Mouse (Mus musculus): ENCODE measurements at regions not wholly inside any gene's neighbourhood (a gene's known extent, or its start where the extent isn't known, plus 50 kb on each side); places are given as distances from the start of the nearest gene placed in this dataset.

- TF ChIP-seq CTCF (IDR thresholded peaks at IDR 0.05; ENCODE audit: borderline replicate concordance, insufficient read depth, low read depth, low read length) = no peak
- TF ChIP-seq POLR2A (IDR thresholded peaks at IDR 0.05; ENCODE audit: borderline replicate concordance, insufficient read depth, low read length) = no peak
- H3K4me3 ChIP-seq (replicated peaks; ENCODE audit: insufficient read depth, low read depth, low read length) = no peak overlapping the region
- H3K27me3 ChIP-seq (ENCODE audit: control insufficient read depth, insufficient read depth, low read length) = no peaks in the 10 kb centered on the region
- no peaks in the 10 kb centered on the region for H3K4me1 ChIP-seq (ENCODE audit: control insufficient read depth, insufficient read depth, low read length)
- no peak overlapping the region for H3K27ac ChIP-seq (ENCODE audit: insufficient read depth, low read length)
- 74% methylated on average over 16 of the region's 16 CpGs for WGBS
- DNase-seq = no peak
These were observed 189.6 kb downstream of the Mtx2 start for GRCm38 (mm10) chr2:75014994-75015728.

- Histone ChIP-seq H3K27ac (ENCODE audit: insufficient read depth, low read length) (no peak overlapping the region), H3K27me3 (ENCODE audit: control insufficient read depth, insufficient read depth, low read length) (no peaks in the 10 kb centered on the region), H3K4me3 (replicated peaks; ENCODE audit: insufficient read depth, low read depth, low read length) (no peak overlapping the region), H3K4me1 (ENCODE audit: control insufficient read depth, insufficient read depth, low read length) (no peaks in the 10 kb centered on the region)
- WGBS = 87% methylated on average over 7 of the region's 7 CpGs
- TF ChIP-seq POLR2A (IDR thresholded peaks at IDR 0.05; ENCODE audit: borderline replicate concordance, insufficient read depth, low read length) (no peak), CTCF (IDR thresholded peaks at IDR 0.05; ENCODE audit: borderline replicate concordance, insufficient read depth, low read depth, low read length) (no peak)
- DNase-seq = no peak
These were observed 193.9 kb downstream of the Mtx2 start for GRCm38 (mm10) chr2:75019459-75019858.

DNA sequence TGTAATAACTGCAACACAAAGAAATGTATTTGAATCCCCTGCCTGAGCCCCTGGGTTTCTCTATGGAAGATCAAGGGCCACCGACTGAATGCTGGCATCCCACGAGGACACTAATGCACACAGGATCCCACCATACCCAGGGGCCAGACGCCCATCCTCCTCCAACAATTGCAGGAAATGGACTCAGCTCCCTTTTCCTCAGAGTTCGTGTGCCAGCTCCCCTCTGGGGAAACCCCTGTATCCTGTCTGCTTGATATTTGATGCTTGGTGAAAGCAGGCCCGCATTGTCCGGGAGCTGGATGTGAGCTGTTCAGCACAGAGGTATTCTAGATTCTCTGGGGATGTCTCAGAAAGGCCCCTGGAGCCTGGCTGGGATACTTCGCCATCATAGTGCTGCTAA lies 196.0 kb downstream of the Mtx2 start:
- TF ChIP-seq CTCF (IDR thresholded peaks at IDR 0.05; ENCODE audit: borderline replicate concordance, insufficient read depth, low read depth, low read length) = no peak
- TF ChIP-seq POLR2A (IDR thresholded peaks at IDR 0.05; ENCODE audit: borderline replicate concordance, insufficient read depth, low read length) = no peak
- 69% methylated on average over 7 of the region's 7 CpGs for WGBS
- Histone ChIP-seq H3K4me1 (ENCODE audit: control insufficient read depth, insufficient read depth, low read length) (no peaks in the 10 kb centered on the region), H3K4me3 (replicated peaks; ENCODE audit: insufficient read depth, low read depth, low read length) (no peak overlapping the region), H3K27me3 (ENCODE audit: control insufficient read depth, insufficient read depth, low read length) (no peaks in the 10 kb centered on the region), H3K27ac (ENCODE audit: insufficient read depth, low read length) (no peak overlapping the region)
- no peak for DNase-seq

- DNase-seq = no peak
- no peaks in the 10 kb centered on the region for H3K27me3 ChIP-seq (ENCODE audit: control insufficient read depth, insufficient read depth, low read length)
- 89% methylated on average over 10 of the region's 10 CpGs for WGBS
- H3K27ac ChIP-seq (ENCODE audit: insufficient read depth, low read length) = no peak overlapping the region
- no peak overlapping the region for H3K4me3 ChIP-seq (replicated peaks; ENCODE audit: insufficient read depth, low read depth, low read length)
- TF ChIP-seq CTCF (IDR thresholded peaks at IDR 0.05; ENCODE audit: borderline replicate concordance, insufficient read depth, low read depth, low read length) (no peak), POLR2A (IDR thresholded peaks at IDR 0.05; ENCODE audit: borderline replicate concordance, insufficient read depth, low read length) (no peak)
- H3K4me1 ChIP-seq (ENCODE audit: control insufficient read depth, insufficient read depth, low read length) = no peaks in the 10 kb centered on the region
These were observed 202.5 kb downstream of the Mtx2 start for GRCm38 (mm10) chr2:75028151-75028550.

- no peak overlapping the region for H3K27ac ChIP-seq (ENCODE audit: insufficient read depth, low read length)
- no peaks in the 10 kb centered on the region for H3K4me1 ChIP-seq (ENCODE audit: control insufficient read depth, insufficient read depth, low read length)
- no peaks in the 10 kb centered on the region for H3K27me3 ChIP-seq (ENCODE audit: control insufficient read depth, insufficient read depth, low read length)
- TF ChIP-seq POLR2A (IDR thresholded peaks at IDR 0.05; ENCODE audit: borderline replicate concordance, insufficient read depth, low read length) (no peak), CTCF (IDR thresholded peaks at IDR 0.05; ENCODE audit: borderline replicate concordance, insufficient read depth, low read depth, low read length) (no peak)
- no peak for DNase-seq
- whole genome bisulfite sequencing = 13% methylated on average over 8 of the region's 8 CpGs
- H3K4me3 ChIP-seq (replicated peaks; ENCODE audit: insufficient read depth, low read depth, low read length) = no peak overlapping the region
These were observed 203.6 kb downstream of the Mtx2 start for GRCm38 (mm10) chr2:75029089-75029693.

- Histone ChIP-seq H3K27me3 (ENCODE audit: control insufficient read depth, insufficient read depth, low read length) (no peaks in the 10 kb centered on the region), H3K27ac (ENCODE audit: insufficient read depth, low read length) (no peak overlapping the region), H3K4me1 (ENCODE audit: control insufficient read depth, insufficient read depth, low read length) (no peaks in the 10 kb centered on the region), H3K4me3 (replicated peaks; ENCODE audit: insufficient read depth, low read depth, low read length) (no peak overlapping the region)
- no peak for DNase-seq
- 39% methylated on average over 3 of the region's 3 CpGs for WGBS
- TF ChIP-seq CTCF (IDR thresholded peaks at IDR 0.05; ENCODE audit: borderline replicate concordance, insufficient read depth, low read depth, low read length) (no peak), POLR2A (IDR thresholded peaks at IDR 0.05; ENCODE audit: borderline replicate concordance, insufficient read depth, low read length) (no peak)
These were observed 209.1 kb downstream of the Mtx2 start for GRCm38 (mm10) chr2:75034708-75035107.

- Histone ChIP-seq H3K4me3 (replicated peaks; ENCODE audit: insufficient read depth, low read depth, low read length) (no peak overlapping the region), H3K4me1 (ENCODE audit: control insufficient read depth, insufficient read depth, low read length) (no peaks in the 10 kb centered on the region), H3K27me3 (ENCODE audit: control insufficient read depth, insufficient read depth, low read length) (no peaks in the 10 kb centered on the region; the same call in 1 of the 2 replicates), H3K27ac (ENCODE audit: insufficient read depth, low read length) (no peak overlapping the region)
- TF ChIP-seq POLR2A (IDR thresholded peaks at IDR 0.05; ENCODE audit: borderline replicate concordance, insufficient read depth, low read length) = no peak
- TF ChIP-seq CTCF (IDR thresholded peaks at IDR 0.05; ENCODE audit: borderline replicate concordance, insufficient read depth, low read depth, low read length) = no peak
- WGBS = 62% methylated on average over 3 of the region's 3 CpGs
- DNase-seq = no peak
These were observed 213.5 kb downstream of the Mtx2 start for GRCm38 (mm10) chr2:75039066-75039465.

- 42% methylated on average over 6 of the region's 6 CpGs for WGBS
- TF ChIP-seq CTCF (IDR thresholded peaks at IDR 0.05; ENCODE audit: borderline replicate concordance, insufficient read depth, low read depth, low read length) = no peak
- TF ChIP-seq POLR2A (IDR thresholded peaks at IDR 0.05; ENCODE audit: borderline replicate concordance, insufficient read depth, low read length) = no peak
- Histone ChIP-seq H3K4me3 (replicated peaks; ENCODE audit: insufficient read depth, low read depth, low read length) (no peak overlapping the region), H3K4me1 (ENCODE audit: control insufficient read depth, insufficient read depth, low read length) (no peaks in the 10 kb centered on the region), H3K27me3 (ENCODE audit: control insufficient read depth, insufficient read depth, low read length) (no peaks in the 10 kb centered on the region; the same call in 1 of the 2 replicates), H3K27ac (ENCODE audit: insufficient read depth, low read length) (no peak overlapping the region)
- no peak for DNase-seq
These were observed 221.3 kb downstream of the Mtx2 start for GRCm38 (mm10) chr2:75046892-75047291.
